Mouse (Mus musculus) CH12.LX (cell line): Measurements from ENCODE around the gene Lactbl1.

ENCODE experiments used
- BHLHE40 ChIP-seq: IDR thresholded peaks from 2 replicates; pipeline ENCODE4 v1.6.1; 2011; ENCODE audit warnings: mild to moderate bottlenecking, low read depth, low read length, improper control_type of control experiment
- CTCF ChIP-seq, 2 experiments: IDR thresholded peaks in 1 of 2; conservative IDR thresholded peaks in 1 of 2; 2 replicates each; pipeline ENCODE4 v1.5.1; 2011 to 2012; ENCODE audit warnings: low read depth in 2 of 2, low read length in 2 of 2, improper control_type of control experiment in 1 of 2, inconsistent platforms in 1 of 2, mild to moderate bottlenecking in 1 of 2, moderate library complexity in 1 of 2
- JUND ChIP-seq: conservative IDR thresholded peaks from 2 replicates; pipeline ENCODE4 v1.6.1; 2011; ENCODE audit warnings: low read depth, low read length, improper control_type of control experiment
- MAFK ChIP-seq: IDR thresholded peaks from 2 replicates; pipeline ENCODE4 v1.6.1; 2011; ENCODE audit warnings: low read length, improper control_type of control experiment; ENCODE audit not compliant: insufficient replicate concordance
- MAZ ChIP-seq: IDR thresholded peaks from 2 replicates; pipeline ENCODE4 v1.6.1; 2012; ENCODE audit warnings: low read depth, mild to moderate bottlenecking, inconsistent platforms, low read length, improper control_type of control experiment, moderate library complexity
- POLR2A ChIP-seq: IDR thresholded peaks from 2 replicates; pipeline ENCODE4 v1.6.1; 2011; ENCODE audit warnings: low read depth, mild to moderate bottlenecking, improper control_type of control experiment, low read length
- POLR2AphosphoS2 ChIP-seq: IDR thresholded peaks from 2 replicates; pipeline ENCODE4 v1.6.1; 2011; ENCODE audit warnings: low read depth, low read length, improper control_type of control experiment
- TCF12 ChIP-seq: IDR thresholded peaks from 2 replicates; pipeline ENCODE4 v1.6.1; 2014; ENCODE audit warnings: low read depth, mild to moderate bottlenecking, inconsistent platforms, low read length, improper control_type of control experiment
- ZC3H11A ChIP-seq: IDR thresholded peaks from 2 replicates; pipeline ENCODE4 v1.6.1; 2012; ENCODE audit warnings: low read depth, mild to moderate bottlenecking, inconsistent platforms, low read length, improper control_type of control experiment

- TF ChIP-seq POLR2A (no peak), ZC3H11A (no peak), TCF12 (no peak), POLR2AphosphoS2 (no peak), BHLHE40 (no peak), MAFK (no peak), CTCF (conservative IDR thresholded peaks at IDR 0.05 in 1 of 2, IDR thresholded peaks at IDR 0.05 in 1 of 2; ENCODE audit: low read depth in 2 of 2, low read length in 2 of 2) (peak; percentile 24 to 49; a peak in 3 of 4 replicates), MAZ (no peak), JUND (no peak)
Observed at GRCm38 (mm10) chr4:136688113-136688512, 65.7 kb downstream of the Lactbl1 start.
